Mouse (Mus musculus) left cerebral cortex, postnatal 25 days (tissue): ENCODE data around the gene Car11. TPM values are rescaled to one million over a fixed set of nuclear protein-coding genes. Genes with fewer than 3 reads are reported as not detected.
"Not testable (repeated sequence)": the region's sequence is repeated elsewhere in the genome, so short reads cannot be mapped to it uniquely, and the experiment has no call there.

Experiments
- DNase-seq, 2 experiments: peaks; one replicate each; pipeline ENCODE4 v3.0.0; 2022; ENCODE audit warnings: low spot score in 2 of 2, mixed read lengths in 1 of 2
- intact Hi-C: fragments of 180-260 bp; cut with DNase I; formaldehyde crosslinking; loops from one replicate; pipeline ENCODE4 v1.15.1; 2025
- total RNA-seq, 2 experiments: library from RNA; stranded (reverse); gene quantifications; 2 replicates each; pipeline ENCODE4 v1.2.3; 2021

The Car11 gene
- 100 to 1,000 TPM; 184 to 223 TPM for total RNA-seq

GRCm38 (mm10) chr7:45699523-45700141, at the start of gene Car11:
Car11 (plus strand) TSS chr7:45699843.
- intact Hi-C loops, result loop anchor here (10.0 kb wide), 1 partner anchor 235 kb away; the partner anchor contains the start of gene Bax
- peak in 1 of 2 experiments; percentile 65 for DNase-seq

- DNase-seq, intact Hi-C loops: not testable (repeated sequence)
Observed at GRCm38 (mm10) chr7:45650484-45650883, 49.2 kb upstream of the Car11 start.

- DNase-seq, result no peak
- intact Hi-C loops, result no loop called here
Observed at GRCm38 (mm10) chr7:45654424-45655047, 45.1 kb upstream of the Car11 start.

- DNase-seq, result no peak
- intact Hi-C loops, result no loop called here
Observed at GRCm38 (mm10) chr7:45660746-45661478, 38.7 kb upstream of the Car11 start.

GRCm38 (mm10) chr7:45661702-45662101, 37.9 kb upstream of the Car11 start:
- intact Hi-C loops, DNase-seq: not testable (repeated sequence)

- DNase-seq, result no peak
- intact Hi-C loops, result no loop called here
Observed at GRCm38 (mm10) chr7:45665303-45666138, 34.1 kb upstream of the Car11 start.

- DNase-seq, result no peak
- intact Hi-C loops, result no loop called here
Observed at GRCm38 (mm10) chr7:45666161-45666560, 33.5 kb upstream of the Car11 start, which contains the start of gene Fut2. Fut2 (minus strand) TSS chr7:45666394.

- intact Hi-C loops, result no loop called here
- DNase-seq, result peak in 1 of 2 experiments; percentile 33
Observed at GRCm38 (mm10) chr7:45667761-45668160, 31.9 kb upstream of the Car11 start.

- intact Hi-C loops, result no loop called here
- no peak for DNase-seq
Observed at GRCm38 (mm10) chr7:45668921-45669320, 30.7 kb upstream of the Car11 start.

GRCm38 (mm10) chr7:45677627-45678295, 21.9 kb upstream of the Car11 start:
- no peak for DNase-seq
- intact Hi-C loops, result no loop called here

GRCm38 (mm10) chr7:45678513-45678912, 21.1 kb upstream of the Car11 start:
- intact Hi-C loops, result no loop called here
- no peak for DNase-seq

GRCm38 (mm10) chr7:45679966-45680621, 19.5 kb upstream of the Car11 start:
- intact Hi-C loops, result loop anchor here (5.0 kb wide), 2 partner anchors 73 to 88 kb away; no protein-coding TSS in a partner anchor
- no peak for DNase-seq

- intact Hi-C loops, result loop anchor here (5.0 kb wide), 2 partner anchors 74 to 89 kb away; no protein-coding TSS in a partner anchor
- DNase-seq, result no peak
Observed at GRCm38 (mm10) chr7:45681046-45681736, 18.5 kb upstream of the Car11 start.

GRCm38 (mm10) chr7:45682144-45683126, 17.2 kb upstream of the Car11 start:
- peak; percentile 82 to 89 for DNase-seq
- intact Hi-C loops, result loop anchor here (5.0 kb wide), 2 partner anchors 75 to 90 kb away; no protein-coding TSS in a partner anchor

- DNase-seq, result no peak
- intact Hi-C loops, result loop anchor here (5.0 kb wide), 2 partner anchors 76 to 91 kb away; no protein-coding TSS in a partner anchor
Observed at GRCm38 (mm10) chr7:45683396-45684050, 16.1 kb upstream of the Car11 start, which contains the start of gene Ntn5. Ntn5 (plus strand) TSS chr7:45684022.

GRCm38 (mm10) chr7:45685811-45686210, 13.8 kb upstream of the Car11 start:
- intact Hi-C loops, result no loop called here
- no peak for DNase-seq
